Mouse (Mus musculus) bone marrow, adult 2 months (tissue): Measurements from ENCODE around the gene Gm45716.
A peak's percentile ranks its signal among the peaks of the same experiment; 100 is the strongest.

Experiments used
- CTCF ChIP-seq: fragments of 200-500 bp; IDR thresholded peaks from 2 replicates; pipeline ENCODE4 v1.5.1; 2011; ENCODE audit warnings: low read length, control low read depth; ENCODE audit not compliant: control insufficient read depth, insufficient read depth
- POLR2A ChIP-seq: fragments of 200-500 bp; IDR thresholded peaks from 2 replicates; pipeline ENCODE4 v1.6.1; 2011; ENCODE audit warnings: low read depth, mild to moderate bottlenecking, control low read depth, low read length, borderline replicate concordance; ENCODE audit not compliant: control insufficient read depth

GRCm38 (mm10) chr11:90249025-90249650, 61.7 kb downstream of the Gm45716 start, which contains the start of gene Mmd:
- TF ChIP-seq CTCF (no peak), POLR2A (peak; percentile 73)
